Mouse (Mus musculus) intestine, embryonic 15.5 days (tissue): ENCODE measurements around the gene Cfap298. TPM values are rescaled to one million over a fixed set of nuclear protein-coding genes. Genes with fewer than 3 reads are reported as not detected.

Experiments
- ATAC-seq: fragments of 200-750 bp; cut with Nextera tagmentation; 2 replicates; pipeline ENCODE4 v1.8.0; 2017; ENCODE audit warnings: moderate TSS enrichment, moderate library complexity
- H3K27ac ChIP-seq: fragments of 300-500 bp; sonication (generic); 2 replicates; pipeline ENCODE4 v1.5.1; 2015; ENCODE audit warnings: mild to moderate bottlenecking, inconsistent platforms
- H3K27me3 ChIP-seq: fragments of 300-500 bp; sonication (generic); replicated peaks from 2 replicates; pipeline ENCODE4 v1.6.1; 2015; ENCODE audit warnings: inconsistent platforms
- H3K36me3 ChIP-seq: fragments of 300-500 bp; sonication (generic); 2 replicates; pipeline ENCODE4 v1.6.1; 2015; ENCODE audit warnings: inconsistent platforms
- H3K4me1 ChIP-seq: fragments of 300-500 bp; sonication (generic); replicated peaks from 2 replicates; pipeline ENCODE4 v1.6.1; 2015; ENCODE audit warnings: inconsistent platforms
- H3K4me2 ChIP-seq: fragments of 300-500 bp; sonication (generic); replicated peaks from 2 replicates; pipeline ENCODE4 v1.6.1; 2015; ENCODE audit warnings: mild to moderate bottlenecking, inconsistent platforms
- H3K4me3 ChIP-seq: fragments of 300-500 bp; sonication (generic); replicated peaks from 2 replicates; pipeline ENCODE4 v1.5.1; 2015; ENCODE audit warnings: inconsistent platforms
- H3K9ac ChIP-seq: fragments of 300-500 bp; sonication (generic); 2 replicates; pipeline ENCODE4 v1.6.1; 2015; ENCODE audit warnings: inconsistent platforms
- H3K9me3 ChIP-seq: fragments of 300-500 bp; sonication (generic); 2 replicates; pipeline ENCODE4 v1.6.1; 2016; ENCODE audit warnings: inconsistent platforms
- WGBS: fragments of 180-500 bp; shearing (Covaris S2); methylation state at CpG from one replicate; pipeline ENCODE4 v1.1.7; 2015; 5-methylcytosine and 5-hydroxymethylcytosine counted together
- polyA plus RNA-seq: library from polyadenylated mRNA; unstranded; fragments of >200 nt; fragmentation: Nextera tagmentation; extraction: Ambion mirVana; gene quantifications from 2 replicates; pipeline ENCODE4 v1.2.1, GENCODE M21; 2015

Cfap298 gene
- polyA plus RNA-seq: 36.1 and 42.4 TPM in 2 replicates

DNA sequence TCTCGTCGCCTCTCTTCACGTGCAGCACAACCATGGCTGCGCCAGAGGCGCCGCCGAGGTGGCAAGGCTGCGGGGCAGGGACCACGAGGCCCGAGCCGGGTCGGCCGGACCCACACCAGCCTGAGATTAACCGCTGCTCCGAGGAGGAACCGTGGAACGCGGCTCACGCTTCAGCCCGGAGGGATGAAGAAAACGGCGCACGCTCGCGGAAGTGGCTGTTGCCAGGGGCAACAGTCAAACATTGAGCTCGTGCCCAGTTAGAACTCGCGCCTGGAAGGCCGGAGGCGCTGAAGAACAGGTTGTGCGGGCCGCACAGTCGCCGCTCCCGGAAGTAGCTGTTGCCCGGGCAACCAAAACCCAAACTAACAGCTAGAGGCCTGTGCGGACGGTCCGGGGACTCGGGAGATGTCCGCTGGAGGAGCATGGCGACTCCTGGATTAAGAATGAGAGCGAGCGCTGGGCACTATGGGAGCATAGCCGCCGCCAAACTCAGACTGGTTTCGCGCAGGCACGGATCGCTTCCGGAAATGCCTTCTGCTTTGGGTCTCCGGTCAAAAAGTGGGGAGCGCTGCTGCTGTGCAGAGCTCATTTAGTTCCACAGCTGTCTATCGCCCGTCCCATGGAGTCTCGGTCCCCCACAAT lies at the start of gene Cfap298:
Cfap298 (minus strand) TSS at position 428 of the 642 bp plus-strand sequence.
- WGBS: under 1% methylated on average over 56 of the region's 56 CpGs
- Histone ChIP-seq H3K9me3 (no peaks in the 10 kb centered on the region), H3K4me2 (peak within 1 kb of the TSS; percentile 85), H3K27ac (peak within 1 kb of the TSS; percentile 79), H3K9ac (peak within 1 kb of the TSS; percentile 88), H3K36me3 (no peaks in the 10 kb centered on the region), H3K27me3 (no peaks in the 10 kb centered on the region), H3K4me3 (peak within 1 kb of the TSS; percentile 93), H3K4me1 (no peaks in the 10 kb centered on the region; the same call in 1 of the 2 replicates)
- peak; percentile 99 for ATAC-seq

DNA sequence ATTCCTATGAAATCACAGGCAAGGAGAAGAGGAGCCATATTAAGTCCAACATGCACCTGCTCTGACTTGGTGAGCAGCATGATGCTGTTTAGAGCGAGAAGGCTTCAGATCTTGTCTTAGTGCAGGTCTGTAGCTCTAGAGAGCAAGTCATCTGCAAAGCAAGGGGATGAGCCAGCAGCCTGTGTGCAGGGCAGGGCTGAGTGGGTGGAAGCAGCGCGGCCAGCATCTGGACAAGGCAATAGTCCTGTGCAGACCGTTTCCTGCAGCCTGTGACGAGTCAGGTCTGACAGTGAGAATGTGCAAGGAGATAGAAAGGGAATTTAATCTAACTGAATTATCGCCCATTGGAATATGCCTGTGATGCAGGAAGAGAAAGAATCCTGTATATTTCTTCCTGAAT lies 36.1 kb upstream of the Cfap298 start:
- no peak overlapping the region for H3K4me2 ChIP-seq
- H3K27me3 ChIP-seq: no peaks in the 10 kb centered on the region
- H3K9me3 ChIP-seq: no peaks in the 10 kb centered on the region
- 83% methylated on average over 6 of the region's 6 CpGs for WGBS
- H3K27ac ChIP-seq: no peak overlapping the region
- H3K36me3 ChIP-seq: peaks cover 2% of the 10 kb centered on the region; the same call in 1 of the 2 replicates
- H3K4me1 ChIP-seq: no peaks in the 10 kb centered on the region
- no peak overlapping the region for H3K9ac ChIP-seq
- H3K4me3 ChIP-seq: no peak overlapping the region
- no peak for ATAC-seq

DNA sequence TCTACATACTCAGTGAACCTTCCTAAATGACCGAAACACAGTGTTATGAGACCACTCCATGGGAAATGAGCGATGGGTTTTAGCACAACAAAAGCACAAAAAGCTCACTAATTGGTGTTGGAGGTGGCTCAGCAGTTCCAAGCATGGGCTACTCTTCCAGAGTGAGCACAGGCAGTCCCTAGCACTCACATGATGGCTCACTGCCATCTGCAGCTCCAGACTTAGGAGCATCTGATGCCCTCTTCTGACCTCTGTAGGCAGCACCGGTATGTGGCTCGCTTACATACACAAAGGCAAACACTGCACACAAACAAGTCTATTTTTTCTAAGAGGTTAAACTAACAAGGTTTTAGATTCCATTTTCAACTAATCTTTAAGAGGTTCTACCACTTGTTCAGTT lies 31.3 kb upstream of the Cfap298 start:
- Histone ChIP-seq H3K27ac (no peak overlapping the region), H3K36me3 (peaks cover 2% of the 10 kb centered on the region), H3K4me3 (no peak overlapping the region), H3K4me1 (no peaks in the 10 kb centered on the region), H3K9me3 (no peaks in the 10 kb centered on the region), H3K4me2 (no peak overlapping the region), H3K9ac (no peak overlapping the region), H3K27me3 (no peaks in the 10 kb centered on the region)
- no peak for ATAC-seq
- WGBS: 76% methylated on average over 4 of the region's 4 CpGs

DNA sequence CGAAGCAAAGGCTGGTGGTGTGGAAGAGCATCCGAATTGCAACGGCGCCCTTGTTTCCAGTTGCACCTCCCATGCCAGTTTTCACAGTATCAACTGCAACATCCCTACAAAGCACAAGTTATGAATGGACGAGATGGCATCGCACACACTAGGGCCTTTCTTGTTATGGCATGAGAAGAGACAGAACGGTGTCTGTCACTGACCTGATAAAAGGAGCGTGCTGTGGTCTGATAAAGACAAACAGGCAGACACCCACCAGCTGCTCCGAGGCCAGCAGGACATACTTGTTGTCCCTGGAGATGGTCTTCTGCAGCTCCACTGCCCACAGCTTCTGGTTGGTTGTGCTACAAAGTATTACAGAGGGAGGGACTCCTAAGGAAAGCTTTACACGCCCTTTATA lies 29.4 kb upstream of the Cfap298 start:
- Histone ChIP-seq H3K27ac (no peak overlapping the region), H3K9ac (no peak overlapping the region), H3K4me3 (no peak overlapping the region), H3K27me3 (no peaks in the 10 kb centered on the region), H3K9me3 (no peaks in the 10 kb centered on the region), H3K36me3 (peaks cover 2% of the 10 kb centered on the region), H3K4me2 (no peak overlapping the region), H3K4me1 (no peaks in the 10 kb centered on the region)
- 0 out of 2 replicates have a peak, but pooled peaks have one; percentile 53 for ATAC-seq
- 89% methylated on average over 10 of the region's 10 CpGs for WGBS

DNA sequence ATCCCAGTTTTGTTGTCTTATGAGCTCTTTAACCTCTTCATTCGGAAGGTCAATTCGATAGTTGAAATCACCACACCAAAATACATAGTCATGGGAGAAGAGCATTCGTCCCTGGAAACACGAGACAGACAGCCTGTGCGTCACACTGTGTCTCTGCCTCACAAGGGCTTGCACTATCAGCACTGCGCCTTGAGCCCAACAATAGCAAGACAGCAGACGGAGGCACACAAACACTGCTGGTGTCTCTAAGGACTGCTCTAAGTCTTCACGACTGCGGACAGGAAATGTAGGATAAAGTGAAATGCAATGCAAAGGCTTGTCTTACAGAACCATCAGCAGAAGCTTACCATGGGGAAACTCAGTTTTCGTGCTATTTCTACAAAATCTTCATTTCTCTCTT lies 29.0 kb upstream of the Cfap298 start:
- 92% methylated on average over 10 of the region's 10 CpGs for WGBS
- ATAC-seq: no peak
- H3K9ac ChIP-seq: no peak overlapping the region
- H3K4me2 ChIP-seq: no peak overlapping the region
- peaks cover 2% of the 10 kb centered on the region for H3K36me3 ChIP-seq
- no peaks in the 10 kb centered on the region for H3K4me1 ChIP-seq
- no peaks in the 10 kb centered on the region for H3K9me3 ChIP-seq
- no peaks in the 10 kb centered on the region for H3K27me3 ChIP-seq
- H3K4me3 ChIP-seq: no peak overlapping the region
- H3K27ac ChIP-seq: no peak overlapping the region

DNA sequence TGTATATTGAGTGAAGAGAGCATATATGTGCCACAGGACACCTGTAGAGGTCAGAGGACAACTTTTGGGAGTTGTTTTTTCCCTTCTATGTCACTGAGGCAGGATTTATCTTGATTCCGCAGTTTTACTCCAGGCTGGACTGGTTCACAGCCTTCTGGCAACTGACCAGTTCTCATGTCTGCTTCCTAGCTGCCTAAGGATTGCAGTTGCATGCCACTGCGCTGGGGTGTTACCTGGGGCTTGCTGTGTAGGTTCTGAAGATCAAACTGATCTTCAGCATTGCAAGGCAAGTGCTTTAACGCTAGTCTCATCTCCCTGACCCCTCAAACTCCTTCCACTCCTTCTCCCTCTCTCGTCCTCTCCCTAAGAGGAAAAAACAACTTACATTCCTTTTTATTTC lies 28.3 kb upstream of the Cfap298 start:
- peaks cover 2% of the 10 kb centered on the region for H3K36me3 ChIP-seq
- H3K4me3 ChIP-seq: no peak overlapping the region
- WGBS: 88% methylated on average over 4 of the region's 4 CpGs
- no peak for ATAC-seq
- H3K4me2 ChIP-seq: no peak overlapping the region
- no peaks in the 10 kb centered on the region for H3K4me1 ChIP-seq
- no peak overlapping the region for H3K9ac ChIP-seq
- no peaks in the 10 kb centered on the region for H3K9me3 ChIP-seq
- no peaks in the 10 kb centered on the region for H3K27me3 ChIP-seq
- H3K27ac ChIP-seq: no peak overlapping the region

DNA sequence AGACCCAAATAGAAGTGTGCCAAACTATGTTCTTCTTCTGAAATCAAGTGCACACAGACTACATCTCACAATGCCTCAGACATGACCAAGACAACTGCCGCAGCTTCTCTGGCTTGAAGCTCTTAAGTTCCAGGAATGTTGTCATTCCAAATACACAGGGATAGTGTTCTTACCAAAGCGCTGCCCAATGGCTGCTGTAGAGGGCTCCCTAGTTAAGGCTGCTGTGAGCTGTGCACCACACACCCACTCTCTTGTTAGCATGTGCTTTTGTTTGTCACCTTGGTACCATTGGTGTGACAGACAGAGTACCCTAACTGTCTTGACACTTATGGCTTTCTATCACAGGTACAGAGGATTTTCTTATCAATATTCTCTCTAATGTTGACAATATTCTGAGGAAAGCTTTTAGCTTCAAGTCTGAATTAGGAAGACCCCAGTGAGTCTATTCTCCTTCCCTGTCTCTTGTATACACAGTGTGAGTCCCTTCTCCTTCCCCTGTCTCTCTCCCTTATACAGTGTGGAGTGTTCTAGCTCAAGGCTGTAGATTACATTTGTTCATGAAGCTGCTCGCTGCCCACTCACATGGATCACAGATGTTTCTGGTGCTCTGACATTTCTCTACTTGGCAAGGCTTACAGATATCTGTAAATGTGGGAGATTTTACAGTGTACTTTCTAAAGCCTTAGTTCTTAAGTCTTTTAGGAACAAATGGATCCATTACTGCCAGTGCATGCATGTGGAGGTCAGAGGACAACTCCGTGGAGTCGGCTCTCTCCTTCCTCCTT lies 23.6 kb upstream of the Cfap298 start:
- 75% methylated on average over 5 of the region's 5 CpGs for WGBS
- no peaks in the 10 kb centered on the region for H3K9me3 ChIP-seq
- no peaks in the 10 kb centered on the region for H3K27me3 ChIP-seq
- no peak overlapping the region for H3K27ac ChIP-seq
- no peaks in the 10 kb centered on the region for H3K4me1 ChIP-seq
- no peak for ATAC-seq
- H3K4me3 ChIP-seq: no peak overlapping the region
- H3K36me3 ChIP-seq: peaks cover 5% of the 10 kb centered on the region; the same call in 1 of the 2 replicates
- H3K4me2 ChIP-seq: no peak overlapping the region
- no peak overlapping the region for H3K9ac ChIP-seq

DNA sequence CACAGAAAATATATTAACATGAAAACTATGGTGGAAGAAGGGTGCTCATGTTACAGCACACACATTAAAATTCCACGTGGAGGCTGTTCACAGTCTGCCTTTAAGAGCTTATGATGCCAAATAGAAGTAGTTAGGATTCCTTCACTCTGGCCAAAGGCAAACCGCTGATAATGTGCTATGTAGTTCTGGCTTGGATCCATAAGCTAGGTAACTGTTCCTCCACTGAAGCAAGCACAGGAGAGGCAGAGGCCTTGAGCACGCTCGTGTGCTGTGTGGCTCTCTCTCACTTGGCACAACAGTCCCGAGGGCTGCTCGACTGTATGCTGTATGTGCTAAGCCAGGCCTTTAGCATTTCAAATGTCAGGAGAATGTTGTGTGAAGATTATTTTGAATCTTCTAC lies 20.6 kb upstream of the Cfap298 start:
- Histone ChIP-seq H3K4me1 (no peaks in the 10 kb centered on the region), H3K4me2 (no peak overlapping the region), H3K4me3 (no peak overlapping the region), H3K9me3 (no peaks in the 10 kb centered on the region), H3K9ac (no peak overlapping the region), H3K27ac (no peak overlapping the region), H3K36me3 (0 out of 2 replicates have a peak, but pooled peaks cover 2% of the 10 kb centered on the region), H3K27me3 (no peaks in the 10 kb centered on the region)
- no peak for ATAC-seq
- WGBS: 80% methylated on average over 6 of the region's 6 CpGs

DNA sequence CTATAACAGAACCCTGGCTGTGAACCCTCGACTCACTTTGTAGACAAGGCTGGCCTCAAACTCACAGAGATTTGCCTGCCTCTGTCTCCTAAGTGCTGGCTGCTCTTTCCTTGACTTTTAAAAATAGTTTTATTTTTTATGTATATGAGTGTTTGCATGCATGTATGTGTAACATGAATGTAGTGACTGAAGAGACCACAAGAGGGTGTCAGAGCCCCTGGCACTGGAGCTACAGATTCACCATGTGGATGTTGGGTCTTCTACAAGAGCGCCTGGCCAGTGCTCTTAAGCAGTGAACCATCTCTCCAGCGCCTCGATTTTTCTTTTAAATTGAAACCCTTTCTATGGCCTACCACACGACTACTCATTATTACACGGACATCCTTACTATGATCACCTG lies 18.9 kb upstream of the Cfap298 start:
- ATAC-seq: no peak
- Histone ChIP-seq H3K9me3 (no peaks in the 10 kb centered on the region), H3K27me3 (no peaks in the 10 kb centered on the region), H3K4me2 (no peak overlapping the region), H3K9ac (no peak overlapping the region), H3K4me3 (no peak overlapping the region), H3K4me1 (no peaks in the 10 kb centered on the region), H3K36me3 (0 out of 2 replicates have a peak, but pooled peaks cover 2% of the 10 kb centered on the region), H3K27ac (no peak overlapping the region)
- WGBS: 96% methylated on average over 6 of the region's 6 CpGs

DNA sequence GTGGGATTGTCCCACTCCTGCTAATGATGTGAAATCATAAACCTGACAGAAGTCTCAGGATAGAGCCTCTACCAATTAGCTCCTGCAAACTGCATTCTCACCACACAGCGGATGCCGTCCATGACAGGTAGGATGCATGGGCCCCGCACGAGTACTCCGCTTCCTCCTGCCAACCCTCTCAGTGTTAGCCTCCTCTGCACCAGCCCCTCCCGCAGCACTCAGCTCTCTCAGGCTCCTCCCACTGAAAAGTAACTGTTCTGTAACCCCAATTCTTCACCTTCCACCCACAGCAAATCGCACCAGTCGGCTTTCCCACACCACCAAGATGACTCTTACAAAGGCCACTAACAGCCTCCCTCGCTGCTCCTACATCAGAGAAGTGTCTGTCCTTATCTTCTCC lies 18.2 kb upstream of the Cfap298 start:
- Histone ChIP-seq H3K9me3 (no peaks in the 10 kb centered on the region), H3K27me3 (no peaks in the 10 kb centered on the region), H3K4me1 (no peaks in the 10 kb centered on the region), H3K27ac (no peak overlapping the region), H3K4me2 (no peak overlapping the region), H3K9ac (no peak overlapping the region), H3K4me3 (no peak overlapping the region), H3K36me3 (0 out of 2 replicates have a peak, but pooled peaks cover 2% of the 10 kb centered on the region)
- 87% methylated on average over 9 of the region's 9 CpGs for WGBS
- ATAC-seq: no peak

DNA sequence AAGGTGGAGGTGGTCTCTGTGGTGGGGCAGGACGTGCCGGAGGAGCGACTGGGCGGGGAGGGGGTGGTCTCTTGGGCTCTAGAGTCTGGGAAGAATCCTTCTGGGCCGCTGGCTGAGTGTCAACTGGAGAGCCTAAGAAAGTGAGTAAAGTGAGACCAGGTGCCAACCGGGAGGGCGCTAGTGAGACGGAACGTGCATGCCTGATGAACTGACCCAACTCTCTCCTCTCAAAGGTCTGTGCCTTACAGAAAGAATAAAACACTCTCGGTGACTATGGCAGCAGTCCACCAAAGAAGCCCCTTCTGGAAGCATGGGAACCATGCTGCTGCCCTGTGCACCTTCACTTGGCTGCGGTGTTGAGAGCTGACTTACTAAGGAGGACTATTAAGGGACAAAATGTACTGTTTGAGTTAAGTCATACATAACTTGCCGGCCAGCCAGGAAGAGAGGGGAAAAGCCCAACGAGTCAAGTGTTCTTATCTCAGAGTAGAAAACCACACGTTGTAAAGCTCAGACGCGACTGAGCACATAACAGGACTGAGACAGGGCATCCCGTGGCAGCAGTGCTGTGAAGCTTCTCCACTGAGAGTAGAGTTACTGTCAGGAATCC lies 15.5 kb upstream of the Cfap298 start:
- Histone ChIP-seq H3K9me3 (no peaks in the 10 kb centered on the region), H3K9ac (no peak overlapping the region), H3K4me1 (no peaks in the 10 kb centered on the region), H3K4me3 (no peak overlapping the region), H3K4me2 (no peak overlapping the region), H3K27ac (no peak overlapping the region), H3K36me3 (0 out of 2 replicates have a peak, but pooled peaks cover 2% of the 10 kb centered on the region), H3K27me3 (no peaks in the 10 kb centered on the region)
- 56% methylated on average over 17 of the region's 17 CpGs for WGBS
- ATAC-seq: no peak

DNA sequence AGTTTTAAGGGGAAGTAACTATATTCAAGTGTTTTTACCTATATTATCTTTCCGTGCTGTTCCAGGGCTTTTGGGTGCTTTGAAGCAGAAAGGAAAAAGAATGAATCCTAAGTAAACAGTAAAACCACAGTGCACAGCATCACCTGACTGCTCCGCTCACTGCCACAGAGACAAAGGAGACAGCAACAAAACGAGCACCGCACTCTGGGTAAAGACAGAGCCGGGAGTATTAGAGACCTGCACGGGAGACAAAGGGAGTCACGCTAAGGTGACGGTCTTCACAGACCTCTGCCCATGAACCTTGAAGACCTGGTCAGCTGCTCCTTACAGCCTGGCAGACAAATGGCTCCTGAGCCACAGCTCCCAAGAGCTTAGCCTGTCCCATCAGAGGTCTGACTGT lies 12.1 kb upstream of the Cfap298 start:
- no peak for ATAC-seq
- Histone ChIP-seq H3K4me1 (no peaks in the 10 kb centered on the region), H3K27me3 (no peaks in the 10 kb centered on the region), H3K9me3 (no peaks in the 10 kb centered on the region), H3K36me3 (peaks cover 3% of the 10 kb centered on the region), H3K4me3 (no peak overlapping the region), H3K4me2 (no peak overlapping the region), H3K9ac (no peak overlapping the region), H3K27ac (no peak overlapping the region)
- WGBS: 85% methylated on average over 8 of the region's 8 CpGs
